In the genomic region with DNA sequence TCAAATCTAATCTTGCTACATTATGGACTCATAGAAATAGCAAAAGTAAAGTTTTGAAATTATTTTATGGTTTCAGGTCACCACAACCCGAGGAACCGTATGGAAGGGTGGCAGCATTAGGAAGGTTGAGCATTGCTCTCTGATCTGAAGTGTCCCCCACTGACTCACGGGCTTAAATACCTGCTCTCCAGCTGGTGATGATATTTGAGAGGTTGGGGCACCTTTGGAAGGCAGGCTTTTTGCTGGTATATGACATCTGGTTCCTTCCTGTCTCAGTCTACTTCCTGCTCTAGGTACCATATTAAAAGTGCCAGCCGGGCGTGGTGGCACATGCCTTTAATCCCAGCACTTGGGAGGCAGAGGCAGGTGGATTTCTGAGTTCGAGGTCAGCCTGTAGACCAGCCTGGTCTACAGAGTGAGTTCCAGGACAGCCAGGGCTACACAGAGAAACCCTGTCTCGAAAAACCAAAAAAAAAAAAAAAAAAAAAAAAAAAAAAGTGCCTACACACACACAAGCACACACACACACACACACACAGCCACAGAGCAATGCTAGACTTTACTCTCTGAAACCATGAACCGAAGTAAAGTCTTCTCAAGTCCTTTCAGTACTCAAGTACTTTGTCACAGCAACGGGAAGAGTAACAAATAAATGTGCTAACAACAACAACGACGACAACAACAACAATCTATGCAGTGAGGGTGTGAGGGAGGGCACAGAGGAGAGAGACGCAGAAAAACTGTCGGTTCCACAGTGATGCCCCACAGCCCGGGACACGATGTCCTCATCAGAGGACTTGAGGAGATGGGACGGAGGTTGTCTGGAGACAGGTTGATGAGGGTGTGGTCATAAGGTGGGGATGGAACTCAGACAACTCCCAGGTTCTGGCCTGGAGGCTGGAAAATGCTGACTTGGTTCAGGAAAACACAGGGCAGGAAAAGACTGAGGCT, we compare ENCODE assay signal across 12 mouse cellular contexts. TPM values are rescaled to one million over a fixed set of nuclear protein-coding genes. Genes with fewer than 3 reads are reported as not detected.
DNase-seq lines count a peak whose midpoint lies in the region; ATAC-seq lines count a peak whose summit lies in the region.
"Had no signal": no experiment of that assay in that cellular context is flagged by ENCODE, and none has a peak within 500 bp of the region (broad histone marks: within the 10 kb centered on the region; RNA-seq: fewer than 3 reads in every experiment).

No protein-coding gene starts in this region.

- no peaks in the 10 kb centered on the region for H3K36me3 ChIP-seq in heart, embryonic 16.5 days (ENCODE audit: control insufficient read depth, insufficient read depth)
- no peaks in the 10 kb centered on the region for H3K36me3 ChIP-seq in hindbrain, embryonic 14.5 days (replicated peaks; ENCODE audit: control insufficient read depth, insufficient read depth)

- no peak for DNase-seq in heart, adult 18-20 months
- peak; percentile 20 for DNase-seq in thymus, postnatal 4 days
- DNase-seq in thymus, postnatal 14 days, result no peak
- no peak for DNase-seq in hindbrain, embryonic 14.5 days (ENCODE audit: low spot score)
- DNase-seq in adrenal gland, adult 18-20 months (ENCODE audit: low spot score in 2 of 2), result no peak
- no peak for DNase-seq in urinary bladder, adult 18-20 months (ENCODE audit: low spot score in 2 of 2)
- DNase-seq: heart, postnatal 36 days; kidney, postnatal 14 days had no signal

- H3K4me1 ChIP-seq in heart, embryonic 16.5 days (ENCODE audit: control insufficient read depth, insufficient read depth, low read length), result peaks cover 7% of the 10 kb centered on the region
- peaks cover 24% of the 10 kb centered on the region for H3K4me1 ChIP-seq in hindbrain, embryonic 14.5 days (replicated peaks; ENCODE audit: control insufficient read depth, insufficient read depth, low read length)

- H3K27me3 ChIP-seq in heart, embryonic 16.5 days (ENCODE audit: control insufficient read depth, insufficient read depth, low read length), result no peaks in the 10 kb centered on the region
- no peaks in the 10 kb centered on the region for H3K27me3 ChIP-seq in hindbrain, embryonic 14.5 days (ENCODE audit: control insufficient read depth, insufficient read depth, low read length)

- no peak overlapping the region for H3K27ac ChIP-seq in heart, embryonic 16.5 days (ENCODE audit: low read length)
- peak overlapping the region; percentile 73; the same call in 1 of the 2 replicates for H3K27ac ChIP-seq in hindbrain, embryonic 14.5 days

- no peak for ATAC-seq in heart, embryonic 16.5 days (replicated peaks; ENCODE audit: extremely low read depth, insufficient read depth, low FRiP score)
- ATAC-seq in hindbrain, embryonic 14.5 days (ENCODE audit: low FRiP score), result no peak
- no peak for ATAC-seq in frontal cortex, adult (ENCODE audit: low TSS enrichment)

- 88% methylated on average over 16 of the region's 16 CpGs for WGBS in heart, embryonic 16.5 days
- 92% methylated on average over 16 of the region's 16 CpGs for WGBS in hindbrain, embryonic 14.5 days

- peak overlapping the region; percentile 63 for H3K4me2 ChIP-seq in heart, embryonic 16.5 days (ENCODE audit: low read depth, low read length)
- H3K4me2 ChIP-seq in hindbrain, embryonic 14.5 days (replicated peaks), result peak overlapping the region; percentile 42; the same call in 1 of the 2 replicates

- H3K4me3 ChIP-seq in heart, embryonic 16.5 days (ENCODE audit: low read length), result no peak overlapping the region; the same call in 1 of the 2 replicates
- H3K4me3 ChIP-seq in hindbrain, embryonic 14.5 days (replicated peaks; ENCODE audit: low read length), result no peak overlapping the region

- H3K9me3 ChIP-seq in heart, embryonic 16.5 days (replicated peaks; ENCODE audit: control insufficient read depth, low read length), result no peaks in the 10 kb centered on the region
- H3K9me3 ChIP-seq in hindbrain, embryonic 14.5 days (ENCODE audit: control insufficient read depth, low read length), result no peaks in the 10 kb centered on the region

- H3K9ac ChIP-seq in heart, embryonic 16.5 days (ENCODE audit: low read length), result no peak overlapping the region
- no peak overlapping the region for H3K9ac ChIP-seq in hindbrain, embryonic 14.5 days

RNA-seq across cellular contexts. Expression of gene Chrna9, which starts 19.7 kb away (rescaled TPM):
- polyA plus RNA-seq in heart, embryonic 16.5 days (2015; fragmentation: Nextera tagmentation; extraction: Ambion mirVana), result 3.3 and 7.6 TPM in 2 replicates
- total RNA-seq in heart, adult 18-20 months (2021), result not detected
- not detected in 2 replicates for polyA plus RNA-seq in hindbrain, embryonic 14.5 days (2014; fragmentation: Nextera tagmentation; extraction: Ambion mirVana)
- total RNA-seq in adrenal gland, adult 18-20 months (2021), result under 1 TPM; 0.46 to 0.80 TPM
- total RNA-seq: adrenal gland, adult 2 months; heart, postnatal 36 days had no signal
- polyA plus RNA-seq: adrenal gland, adult 2 months; stomach, embryonic 14.5 days had no signal

RNA-seq across cellular contexts. Expression of gene 9130230L23Rik, which starts 49.7 kb away (rescaled TPM):
- polyA plus RNA-seq in heart, embryonic 16.5 days (2015; fragmentation: Nextera tagmentation; extraction: Ambion mirVana), result 0.22 and 0.30 TPM in 2 replicates
- not detected for total RNA-seq in heart, adult 18-20 months (2021)
- 0.26 TPM in 1 of 2 replicates, not detected in the other for polyA plus RNA-seq in hindbrain, embryonic 14.5 days (2014; fragmentation: Nextera tagmentation; extraction: Ambion mirVana)
- total RNA-seq in adrenal gland, adult 18-20 months (2021), result under 1 TPM in 1 of 2 experiments, not detected in 1; 0.60 TPM
- total RNA-seq: heart, postnatal 36 days had no signal
